Mouse (Mus musculus) urinary bladder, adult 2 months (tissue): ENCODE data around the gene Areg. TPM values are rescaled to one million over a fixed set of nuclear protein-coding genes. Genes with fewer than 3 reads are reported as not detected.
A peak's percentile ranks its signal among the peaks of the same experiment; 100 is the strongest.

ENCODE experiments used
- DNase-seq: peaks from one replicate; pipeline ENCODE4 v3.0.0; 2022; ENCODE audit warnings: low spot score
- polyA plus RNA-seq: library from polyadenylated mRNA; depleted of rRNA; stranded (reverse); fragments of >200 nt; gene quantifications from 2 replicates; pipeline ENCODE4 v1.2.3, GENCODE M21; 2012; rRNA removed

The Areg gene
- 1.3 and 2.3 TPM in 2 replicates for polyA plus RNA-seq

DNA sequence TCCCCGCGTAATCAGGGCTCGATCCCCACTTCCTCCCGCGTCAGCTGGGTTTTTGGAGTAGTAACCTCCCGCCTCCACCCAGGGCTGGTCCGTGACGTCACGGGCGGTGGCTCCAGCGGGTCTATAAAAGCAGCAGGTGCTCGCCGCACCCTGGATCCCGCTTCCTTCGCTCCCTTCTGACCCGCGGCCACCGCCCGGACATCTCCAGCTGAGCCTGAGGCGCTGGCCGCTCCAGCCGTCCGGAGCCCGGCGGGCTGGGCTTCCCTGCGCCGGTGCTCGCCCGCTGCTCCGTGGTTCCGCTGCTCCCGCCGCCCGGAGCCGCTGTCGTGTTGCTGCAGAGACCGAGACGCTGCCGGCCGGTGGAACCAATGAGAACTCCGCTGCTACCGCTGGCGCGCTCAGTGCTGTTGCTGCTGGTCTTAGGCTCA lies at the start of gene Areg:
Areg (plus strand) TSS at position 154 of the 428 bp plus-strand sequence.
- peak; percentile 46 for DNase-seq

DNA sequence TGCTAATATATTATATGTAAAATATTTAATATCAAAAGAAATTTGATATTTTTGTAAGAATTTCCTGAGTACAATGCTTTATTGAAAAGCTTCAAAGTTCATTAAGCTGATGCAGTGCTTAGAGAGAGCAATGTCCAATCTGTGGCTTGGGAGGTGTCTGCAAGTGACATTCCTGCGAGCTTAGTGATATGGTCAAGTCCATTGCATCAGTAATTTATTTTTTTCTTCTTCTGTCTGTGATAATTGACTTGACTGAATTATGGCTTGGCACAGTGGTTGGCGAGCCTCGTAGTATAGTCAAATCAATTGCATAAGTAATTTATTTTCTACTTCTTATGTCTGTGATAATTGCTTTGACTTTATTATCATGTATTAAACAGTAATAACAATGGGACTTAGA lies 49.1 kb upstream of the Areg start:
- no peak for DNase-seq

DNA sequence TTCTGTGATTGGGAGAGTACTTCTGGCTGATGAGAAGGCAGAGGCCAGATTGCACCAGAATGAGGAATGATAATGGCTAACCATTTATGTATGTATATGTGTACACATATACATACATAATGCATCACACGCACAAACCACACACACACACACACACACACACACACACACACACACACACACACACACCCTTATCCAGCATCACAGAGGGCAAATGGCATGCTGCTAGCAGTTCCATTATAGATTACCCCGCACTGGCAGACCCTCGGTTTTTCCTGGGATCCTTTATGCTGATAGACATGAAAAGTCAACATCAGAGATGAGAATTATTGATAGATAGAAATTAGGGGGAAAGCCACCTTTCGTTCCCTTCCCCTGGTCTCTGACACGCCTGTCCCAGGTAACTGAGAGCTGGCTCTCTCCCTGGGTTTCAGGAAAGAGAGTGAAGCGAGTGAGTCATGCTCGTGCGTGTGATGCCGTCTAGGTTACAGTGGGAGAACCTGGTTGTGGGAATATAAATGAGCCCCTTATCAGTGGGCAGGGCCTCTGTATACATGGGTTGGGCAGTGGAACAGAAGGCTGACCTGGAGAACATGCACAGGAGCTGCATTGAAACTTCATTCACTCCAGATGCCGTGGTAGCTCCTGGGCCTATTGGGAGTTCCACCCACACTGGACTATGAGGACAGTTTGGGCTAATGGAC lies 41.3 kb upstream of the Areg start:
- no peak for DNase-seq

DNA sequence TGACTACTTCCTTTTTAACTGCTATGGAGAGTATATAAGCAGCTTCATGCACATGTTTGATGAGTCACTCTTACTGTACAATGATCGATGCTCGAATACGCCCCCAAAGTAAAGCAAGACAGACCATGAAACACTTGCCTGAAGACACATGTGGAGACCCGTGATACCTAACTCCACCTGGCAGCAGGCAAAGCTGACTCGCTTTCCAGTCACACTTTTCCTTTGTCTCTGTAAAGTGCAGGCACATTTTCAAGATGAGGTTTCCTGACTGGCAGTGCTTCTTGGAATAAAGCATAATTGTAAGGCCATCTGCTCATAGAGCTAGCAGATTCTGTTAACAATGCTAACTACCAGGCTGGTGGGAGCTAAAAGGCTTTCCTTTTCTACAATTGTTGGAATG lies 37.7 kb upstream of the Areg start:
- no peak for DNase-seq

DNA sequence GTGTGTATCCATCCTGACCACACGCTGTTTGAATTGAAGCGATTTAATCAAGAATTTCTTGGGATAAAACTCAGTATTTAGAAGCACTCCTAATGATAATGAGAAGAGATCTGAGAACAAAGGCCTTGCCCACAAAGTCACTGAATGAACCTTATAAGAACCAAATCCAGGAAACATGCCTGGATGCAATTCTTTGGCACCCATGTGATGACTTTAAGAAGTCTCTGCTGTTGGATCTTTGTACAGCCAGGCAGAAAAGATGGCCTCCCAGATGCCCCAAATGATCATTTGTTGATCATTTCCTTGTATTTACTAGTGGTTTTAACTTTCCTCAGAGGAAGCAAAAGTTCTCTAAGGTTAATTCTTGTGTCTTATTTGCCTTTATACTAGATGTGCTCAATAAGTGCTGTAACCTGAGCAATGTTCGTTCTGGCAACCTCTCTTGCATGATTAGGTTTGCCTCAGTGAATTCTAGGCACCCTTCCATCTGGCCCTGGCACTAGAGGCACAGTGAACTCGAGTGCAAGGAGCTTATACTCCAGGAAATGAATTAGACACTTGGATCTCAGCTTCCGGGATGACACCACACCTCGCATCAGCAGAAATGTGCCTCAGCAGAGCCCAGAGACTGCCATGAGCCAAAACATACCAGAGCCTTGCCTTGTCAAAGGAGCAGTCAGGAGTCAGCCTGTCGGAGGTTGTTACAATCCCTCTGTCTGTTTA lies 35.3 kb upstream of the Areg start:
- DNase-seq: no peak

DNA sequence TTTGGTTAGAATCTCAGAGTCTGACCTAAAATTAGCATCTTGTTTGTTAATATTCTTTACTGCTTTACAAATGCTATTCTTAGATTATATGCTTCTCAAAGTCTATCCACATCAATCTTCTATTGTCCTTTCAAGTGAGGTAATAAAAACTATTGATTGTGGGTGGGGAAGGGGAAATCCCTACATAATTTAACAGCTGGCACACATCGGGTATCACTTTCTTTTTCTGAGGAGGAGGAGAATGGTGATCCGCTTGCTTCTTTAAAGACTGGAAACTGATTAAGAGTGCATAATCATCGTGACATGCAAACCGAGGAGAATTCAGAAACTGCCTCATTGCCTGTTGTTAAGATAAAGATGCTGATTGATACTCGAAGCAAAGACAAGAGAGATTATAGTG lies 33.2 kb upstream of the Areg start:
- DNase-seq: no peak

DNA sequence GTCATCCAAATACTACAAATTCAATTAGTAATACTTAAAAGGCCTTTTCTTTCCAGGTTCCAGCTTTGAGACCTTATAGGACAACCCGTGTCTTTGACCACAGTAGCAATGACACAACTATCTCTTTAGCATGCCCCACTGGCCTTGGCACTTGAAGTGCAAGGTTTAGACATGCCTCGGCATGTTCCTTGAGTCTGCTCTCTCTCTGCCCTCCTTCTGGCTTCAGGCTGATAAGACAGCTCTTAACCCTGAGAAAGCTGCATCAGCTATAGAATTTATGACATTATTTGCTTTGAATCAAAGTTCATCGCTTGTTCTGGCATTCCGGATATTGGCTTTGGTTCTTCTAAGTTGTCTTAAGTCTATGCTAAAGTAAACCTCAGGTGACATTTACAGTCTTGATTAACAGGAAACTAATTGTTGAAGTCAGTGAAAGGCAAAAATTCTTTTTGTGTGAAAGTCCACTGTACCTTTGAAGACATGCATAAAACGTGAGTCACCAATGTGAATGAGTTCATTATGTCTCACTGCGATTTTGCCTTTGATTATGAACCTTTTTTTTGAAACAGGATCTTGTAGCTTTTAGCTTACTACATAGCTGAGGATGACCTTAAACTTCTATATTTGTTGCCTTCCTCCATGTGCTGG lies 29.3 kb upstream of the Areg start:
- DNase-seq: no peak

DNA sequence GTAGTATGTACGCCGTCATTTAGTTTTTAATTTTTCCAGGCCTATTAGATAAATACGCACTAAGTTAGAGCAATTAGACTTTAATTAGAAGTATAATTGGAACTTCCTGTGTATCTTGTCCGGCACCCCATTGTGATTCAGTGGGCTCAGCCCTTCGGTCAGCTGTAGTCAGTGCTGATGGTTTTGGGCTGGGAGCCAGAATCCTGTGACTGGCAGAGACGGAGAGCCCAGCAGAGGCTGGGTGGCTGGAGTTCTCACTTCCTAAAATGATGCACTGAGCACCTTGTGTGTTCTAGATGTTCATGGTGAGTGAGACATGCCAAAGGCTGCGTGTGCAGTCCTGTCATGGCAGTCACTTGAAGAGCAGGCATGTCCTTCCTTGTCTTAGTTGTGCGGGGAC lies 28.4 kb upstream of the Areg start:
- no peak for DNase-seq

DNA sequence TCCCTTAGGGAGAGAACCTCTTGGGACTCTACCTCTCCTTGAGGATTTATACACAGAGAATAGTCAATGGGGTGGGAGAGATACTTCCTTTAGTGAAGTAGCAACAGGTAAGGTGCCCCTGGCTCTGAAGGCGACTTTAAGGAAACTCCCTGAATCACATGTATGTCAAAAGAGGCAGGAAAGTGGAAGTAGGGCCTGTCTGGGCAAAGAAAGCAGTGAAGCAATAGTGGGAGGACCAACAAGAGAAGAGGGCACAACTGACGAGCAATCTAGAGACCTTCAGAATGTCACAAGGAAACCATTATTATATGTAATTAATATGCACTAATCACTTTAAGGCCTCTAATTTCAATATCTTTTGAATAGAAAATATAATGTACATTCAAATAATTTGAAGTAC lies 25.4 kb upstream of the Areg start:
- DNase-seq: no peak

DNA sequence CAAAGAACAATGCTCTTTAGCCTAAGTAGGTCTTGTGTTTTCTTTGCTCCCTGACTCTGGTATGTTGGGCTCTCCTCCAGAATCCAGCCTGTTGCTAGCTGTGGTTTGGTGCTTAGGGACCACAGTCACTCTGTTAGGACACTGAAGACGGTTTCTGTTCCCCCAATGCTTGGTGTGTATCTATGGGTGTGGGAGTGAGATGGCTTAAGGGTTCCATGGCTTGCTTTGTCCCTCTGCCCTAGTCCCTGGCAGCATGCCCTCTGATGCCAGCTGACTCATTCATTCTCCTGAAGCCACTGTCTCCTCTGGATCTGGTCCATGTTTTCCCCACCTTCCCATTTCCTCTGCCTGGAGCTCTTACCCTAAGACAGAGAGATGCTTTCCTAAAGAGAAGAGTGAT lies 24.8 kb upstream of the Areg start:
- no peak for DNase-seq

DNA sequence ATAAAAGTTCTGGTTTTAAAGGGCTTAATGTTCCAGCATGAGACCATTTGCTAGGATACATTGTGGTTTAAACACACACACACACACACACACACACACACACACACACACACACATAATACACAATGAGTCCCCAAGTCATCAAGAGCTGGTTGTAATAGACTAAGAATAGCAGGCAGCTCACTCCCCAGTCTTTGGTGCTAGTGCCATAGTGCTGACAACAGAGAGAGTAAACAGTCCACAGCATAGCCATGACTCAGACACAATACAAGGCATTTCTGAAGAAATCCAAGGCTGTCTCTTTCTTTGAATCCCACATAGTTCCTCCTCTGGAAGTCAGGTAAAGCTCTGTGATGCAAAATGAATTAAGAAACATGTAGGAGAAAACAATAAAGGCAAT lies 20.8 kb upstream of the Areg start:
- DNase-seq: no peak

DNA sequence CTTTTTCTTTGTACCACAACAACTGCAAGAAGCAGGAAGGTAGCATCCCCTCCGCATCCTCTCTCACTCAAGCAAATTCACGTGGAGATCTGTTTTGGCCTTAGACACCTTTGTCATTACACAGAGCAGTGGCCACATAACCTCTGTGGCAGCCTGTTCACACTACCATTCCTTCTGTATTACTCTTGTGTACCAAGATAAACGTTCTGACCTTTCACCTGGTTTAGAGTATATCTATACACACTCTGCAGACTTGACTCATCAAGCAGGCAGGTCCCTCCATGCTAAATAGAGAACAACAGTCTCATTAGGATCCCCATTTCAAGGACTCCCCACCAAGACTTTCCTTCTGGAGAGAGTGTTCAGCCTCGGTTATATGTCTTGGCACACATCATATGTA lies 16.0 kb upstream of the Areg start:
- no peak for DNase-seq

DNA sequence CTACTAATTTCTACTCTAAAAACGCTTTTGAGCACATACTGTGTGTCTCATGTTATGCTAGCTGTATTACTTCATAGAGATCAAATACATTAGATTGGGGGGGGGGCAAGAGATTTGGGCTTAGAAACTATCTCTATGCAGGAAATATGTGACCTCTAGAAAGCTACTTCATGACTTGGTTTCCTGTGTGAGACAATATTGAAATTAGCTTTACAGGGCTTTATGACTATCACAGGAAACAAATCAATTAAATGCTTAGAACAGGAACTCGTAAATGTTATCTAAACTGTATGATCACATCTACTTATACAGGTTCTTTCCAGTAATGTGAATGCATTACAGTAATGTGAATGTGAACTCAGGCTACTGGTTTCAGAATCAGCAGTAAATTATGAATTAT lies 15.3 kb upstream of the Areg start:
- DNase-seq: no peak

DNA sequence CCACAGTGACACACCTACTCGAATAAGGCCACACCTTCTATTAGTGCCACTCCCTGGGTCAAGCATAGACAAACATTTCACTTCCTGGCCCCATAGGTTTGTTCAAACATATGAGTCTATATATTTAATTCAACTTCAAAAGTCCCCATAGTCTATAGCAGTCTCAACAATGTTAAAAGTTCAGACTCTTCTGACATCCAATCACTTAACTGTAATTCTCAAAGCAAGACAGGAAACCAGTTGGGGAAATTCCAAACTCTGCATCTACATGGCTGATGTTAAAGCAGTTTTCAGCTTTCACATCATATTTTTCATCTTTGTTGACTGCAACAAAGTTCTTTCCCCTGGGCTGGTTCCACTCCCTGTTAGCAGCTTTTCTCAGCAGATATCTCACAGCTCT lies 12.8 kb upstream of the Areg start:
- DNase-seq: no peak

DNA sequence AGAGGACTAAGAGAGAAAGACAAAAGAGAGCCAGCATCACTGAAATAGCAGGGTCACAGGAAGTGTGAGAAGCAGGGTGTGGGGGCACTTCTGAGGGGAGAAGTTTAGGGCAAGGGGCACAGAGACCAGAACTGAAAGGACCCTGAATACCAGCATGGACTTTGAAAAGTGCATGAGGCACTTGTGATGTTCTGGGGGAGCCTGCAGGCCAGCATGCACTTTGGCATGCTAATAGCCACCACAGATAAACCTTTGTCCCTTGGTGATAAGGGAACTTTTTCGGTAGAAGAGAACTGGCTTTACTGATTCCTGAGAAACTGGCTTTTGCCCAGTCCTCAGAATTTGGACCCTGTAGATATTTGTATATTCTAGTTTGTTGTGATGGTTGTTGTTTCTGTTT lies 4.4 kb upstream of the Areg start:
- no peak for DNase-seq

DNA sequence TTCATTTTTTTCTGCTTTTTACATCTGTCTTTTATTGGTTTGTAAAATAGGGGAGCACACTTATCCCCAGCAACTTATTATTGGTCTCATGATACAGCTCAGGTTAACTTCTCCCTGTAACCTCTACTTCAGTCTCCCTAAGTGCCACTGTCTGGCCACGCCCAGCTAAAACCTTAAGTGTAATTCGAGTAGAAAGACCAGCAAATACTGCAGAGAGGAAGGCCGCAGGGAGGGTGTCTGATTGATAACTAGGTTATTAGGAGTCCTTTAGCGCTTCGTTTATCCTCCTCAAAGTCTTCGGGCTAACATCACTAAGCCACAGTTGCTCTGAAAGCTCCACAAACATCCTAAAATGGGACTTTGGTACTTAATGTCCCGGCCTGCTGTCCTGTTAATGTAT lies 429 bp upstream of the Areg start:
- no peak for DNase-seq

DNA sequence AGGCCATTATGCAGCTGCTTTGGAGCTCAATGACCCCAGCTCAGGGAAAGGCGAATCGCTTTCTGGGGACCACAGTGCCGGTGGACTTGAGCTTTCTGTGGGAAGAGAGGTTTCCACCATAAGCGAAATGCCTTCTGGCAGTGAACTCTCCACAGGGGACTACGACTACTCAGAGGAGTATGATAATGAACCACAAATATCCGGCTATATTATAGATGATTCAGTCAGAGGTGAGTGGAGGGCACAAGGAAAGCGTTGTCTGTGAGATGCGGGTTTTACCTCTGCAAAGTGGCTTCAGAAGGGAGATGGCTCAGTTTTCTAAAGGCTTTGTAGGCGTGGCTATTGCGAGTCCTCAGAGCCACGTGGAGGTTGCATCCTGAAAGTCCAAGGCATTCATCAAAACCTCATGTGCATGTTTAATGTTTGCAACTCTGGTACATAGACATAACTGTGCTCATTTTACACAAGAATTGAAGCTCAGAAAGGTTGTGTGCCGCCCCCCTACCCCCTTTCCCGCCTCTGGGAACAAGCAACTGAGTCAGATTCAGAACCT lies 1.6 kb downstream of the Areg start:
- DNase-seq: no peak

DNA sequence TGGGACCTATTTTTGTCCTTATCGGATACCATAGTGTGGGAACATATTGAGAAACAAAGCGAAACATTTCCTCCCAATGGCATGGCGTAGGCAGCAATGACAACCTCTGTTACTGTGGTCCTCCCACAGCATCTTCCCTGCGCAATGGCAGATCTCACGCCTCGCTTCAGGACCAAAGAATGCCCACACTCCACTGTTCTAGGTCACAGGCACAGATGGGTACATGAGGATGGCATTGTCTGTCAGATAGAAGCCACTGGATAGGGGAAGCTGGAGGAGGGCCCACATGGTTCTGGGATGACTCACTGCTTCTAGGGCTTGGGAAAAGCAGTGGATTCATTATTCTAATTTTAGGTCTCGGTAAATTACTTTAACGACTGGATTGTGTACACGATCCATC lies 5.6 kb downstream of the Areg start:
- DNase-seq: no peak

DNA sequence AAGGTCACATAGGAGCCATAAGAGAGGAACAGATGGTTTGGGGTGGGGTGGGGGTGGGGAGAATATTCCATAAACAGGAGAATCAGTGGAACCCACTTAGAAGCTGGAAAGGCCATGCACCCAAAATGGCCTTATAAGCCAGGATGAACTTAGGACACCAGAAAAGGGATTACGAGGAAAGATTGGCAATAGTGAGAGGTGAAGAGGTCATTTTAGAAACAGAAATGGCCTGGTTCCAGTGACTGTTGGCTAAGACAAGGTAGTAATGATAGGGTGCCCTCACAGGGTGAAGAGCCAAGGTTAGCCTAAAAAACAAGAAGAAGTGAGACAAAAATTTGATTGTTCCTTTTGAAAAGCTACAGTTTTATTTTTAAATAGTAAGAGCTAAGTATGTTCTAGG lies 7.6 kb downstream of the Areg start:
- no peak for DNase-seq

DNA sequence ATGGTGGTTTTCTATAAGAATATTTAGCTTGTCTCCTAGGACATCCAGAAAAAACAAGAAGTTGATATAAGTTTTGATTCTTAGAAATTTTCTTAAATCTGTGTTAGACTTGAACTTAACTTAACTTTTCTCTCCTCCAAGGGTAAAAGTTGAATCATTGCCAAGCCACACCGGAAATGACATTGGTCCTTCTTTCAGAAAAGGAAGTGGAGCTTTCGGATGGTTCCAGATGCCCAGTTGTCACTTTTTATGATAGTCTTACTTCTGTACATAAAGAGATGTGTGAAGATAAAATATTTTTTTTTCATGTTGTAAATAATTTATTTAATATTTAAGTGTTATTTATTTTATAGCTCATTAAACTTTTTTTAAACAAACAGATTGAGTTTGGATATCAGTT lies 8.7 kb downstream of the Areg start:
- DNase-seq: no peak

DNA sequence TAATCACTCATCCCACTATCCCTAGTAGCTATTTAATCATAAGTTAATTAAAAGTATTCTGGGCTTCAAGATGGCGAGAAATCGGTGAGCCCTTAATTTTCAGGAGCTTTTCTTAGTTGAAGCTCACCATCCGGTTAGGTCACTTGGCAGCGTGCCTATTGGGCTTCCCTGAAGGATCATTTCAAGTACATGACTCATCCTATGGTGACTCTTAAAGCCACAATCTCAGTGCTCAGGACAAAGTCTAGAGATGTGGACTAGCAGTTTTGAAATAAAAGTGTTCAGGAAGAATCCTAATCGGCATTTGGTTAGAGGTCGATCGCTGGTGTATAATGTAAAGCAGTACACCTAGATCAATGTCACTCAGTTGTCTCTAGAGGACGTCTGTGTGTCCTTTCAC lies 17.3 kb downstream of the Areg start:
- DNase-seq: no peak

DNA sequence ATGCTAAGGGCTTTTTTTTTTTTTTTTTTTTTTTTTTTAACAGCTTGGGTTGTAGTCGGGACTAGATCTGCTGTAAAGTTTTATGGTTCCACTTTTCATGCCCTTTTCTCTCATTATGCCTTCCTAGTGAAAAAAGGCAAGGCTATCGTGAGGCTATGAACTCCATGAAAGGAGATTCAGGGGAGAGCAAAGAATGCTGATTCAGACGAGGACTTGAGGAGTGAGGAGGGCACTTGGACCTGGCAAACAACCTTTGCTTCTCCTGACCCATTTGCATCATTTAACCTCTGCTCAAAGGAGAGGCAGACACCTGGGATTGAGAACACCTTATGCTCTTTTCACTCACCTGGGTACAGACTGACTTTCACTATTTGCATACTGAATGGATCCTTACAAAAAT lies 17.8 kb downstream of the Areg start:
- DNase-seq: no peak

DNA sequence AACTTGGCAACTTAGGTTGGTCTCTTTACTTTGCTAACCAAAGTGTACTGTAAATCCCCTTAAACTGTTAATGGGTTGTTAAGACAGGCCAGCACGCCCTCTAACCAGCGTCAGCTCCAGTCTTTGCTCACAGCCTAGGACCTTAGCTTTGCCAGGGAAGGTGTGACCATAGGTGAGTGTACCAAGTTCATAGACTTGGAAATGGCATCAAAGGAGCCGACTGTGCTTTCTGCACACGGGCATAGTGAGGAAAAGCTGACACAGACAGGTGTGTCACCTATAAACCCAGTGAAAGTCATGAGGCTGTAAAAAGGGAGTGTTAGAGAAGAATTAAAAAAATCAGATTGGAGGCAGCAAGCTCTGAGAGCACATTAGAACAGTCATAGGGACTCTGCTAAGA lies 23.4 kb downstream of the Areg start:
- no peak for DNase-seq
